Mouse (Mus musculus) kidney, embryonic 16.5 days (tissue): ENCODE data around the gene Ech1. TPM values are rescaled to one million over a fixed set of nuclear protein-coding genes. Genes with fewer than 3 reads are reported as not detected.

Experiments used
- ATAC-seq: fragments of 200-750 bp; cut with Nextera tagmentation; 2 replicates; pipeline ENCODE4 v1.8.0; 2017; ENCODE audit warnings: moderate TSS enrichment; ENCODE audit not compliant: low FRiP score, low TSS enrichment
- H3K27ac ChIP-seq: fragments of 300-500 bp; sonication (generic); 2 replicates; pipeline ENCODE4 v1.5.1; 2014; ENCODE audit warnings: low read length
- H3K27me3 ChIP-seq: fragments of 300-500 bp; sonication (generic); 2 replicates; pipeline ENCODE4 v1.6.1; 2014; ENCODE audit warnings: low read length, control low read depth, mixed read lengths; ENCODE audit not compliant: insufficient read depth
- H3K36me3 ChIP-seq: fragments of 300-500 bp; sonication (generic); 2 replicates; pipeline ENCODE4 v1.6.1; 2014; ENCODE audit warnings: low read length, control low read depth, mixed read lengths; ENCODE audit not compliant: insufficient read depth
- H3K4me1 ChIP-seq: fragments of 300-500 bp; sonication (generic); 2 replicates; pipeline ENCODE4 v1.6.1; 2014; ENCODE audit warnings: low read length, control low read depth, mixed read lengths; ENCODE audit not compliant: insufficient read depth
- H3K4me2 ChIP-seq: fragments of 300-500 bp; sonication (generic); replicated peaks from 2 replicates; pipeline ENCODE4 v1.6.1; 2014; ENCODE audit warnings: low read depth, low read length
- H3K4me3 ChIP-seq: fragments of 300-500 bp; sonication (generic); 2 replicates; pipeline ENCODE4 v1.5.1; 2014; ENCODE audit warnings: mild to moderate bottlenecking, low read length
- H3K9ac ChIP-seq: fragments of 300-500 bp; sonication (generic); replicated peaks from 2 replicates; pipeline ENCODE4 v1.6.1; 2014; ENCODE audit warnings: low read length
- H3K9me3 ChIP-seq: fragments of 300-500 bp; sonication (generic); 2 replicates; pipeline ENCODE4 v1.6.1; 2016; ENCODE audit warnings: low read length, control low read depth
- WGBS: fragments of 180-500 bp; shearing (Covaris S2); extraction: QIAGEN DNeasy Blood & Tissue Kit; methylation state at CpG from one replicate; pipeline ENCODE4 v1.1.7; 2014; 5-methylcytosine and 5-hydroxymethylcytosine counted together
- polyA plus RNA-seq: library from polyadenylated mRNA; unstranded; fragments of >200 nt; fragmentation: Nextera tagmentation; extraction: Ambion mirVana; gene quantifications from 2 replicates; pipeline ENCODE4 v1.2.1, GENCODE M21; 2015

Gene Ech1
- polyA plus RNA-seq, 1 experiment from 2014 or later = 214 TPM

DNA sequence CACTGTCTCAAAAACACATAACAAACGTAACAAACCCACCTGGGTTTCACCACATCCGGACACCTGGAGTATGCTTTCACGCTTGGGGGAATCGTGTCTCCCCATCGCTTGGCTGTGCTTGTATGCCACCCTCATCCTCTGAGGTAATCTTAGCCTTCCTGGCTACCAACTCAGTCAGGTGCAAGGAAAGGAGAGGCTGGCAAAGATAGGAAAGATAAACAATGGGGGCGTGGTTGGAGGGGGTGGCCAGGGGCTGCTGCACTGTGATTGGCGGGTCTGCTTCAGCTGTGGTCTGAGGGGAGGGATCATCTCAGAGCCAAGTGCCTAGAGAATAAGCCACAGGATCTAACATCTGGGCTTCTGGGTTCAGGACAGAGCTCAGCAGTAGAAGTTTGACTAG, 54.6 kb downstream of the Ech1 start:
- H3K36me3 ChIP-seq = no peaks in the 10 kb centered on the region
- peaks cover 6% of the 10 kb centered on the region for H3K4me1 ChIP-seq
- 75% methylated on average over 7 of the region's 7 CpGs for WGBS
- no peak overlapping the region for H3K27ac ChIP-seq
- H3K4me3 ChIP-seq = no peak overlapping the region
- no peaks in the 10 kb centered on the region for H3K9me3 ChIP-seq
- H3K4me2 ChIP-seq = no peak overlapping the region
- no peak for ATAC-seq
- no peaks in the 10 kb centered on the region for H3K27me3 ChIP-seq
- no peak overlapping the region for H3K9ac ChIP-seq

DNA sequence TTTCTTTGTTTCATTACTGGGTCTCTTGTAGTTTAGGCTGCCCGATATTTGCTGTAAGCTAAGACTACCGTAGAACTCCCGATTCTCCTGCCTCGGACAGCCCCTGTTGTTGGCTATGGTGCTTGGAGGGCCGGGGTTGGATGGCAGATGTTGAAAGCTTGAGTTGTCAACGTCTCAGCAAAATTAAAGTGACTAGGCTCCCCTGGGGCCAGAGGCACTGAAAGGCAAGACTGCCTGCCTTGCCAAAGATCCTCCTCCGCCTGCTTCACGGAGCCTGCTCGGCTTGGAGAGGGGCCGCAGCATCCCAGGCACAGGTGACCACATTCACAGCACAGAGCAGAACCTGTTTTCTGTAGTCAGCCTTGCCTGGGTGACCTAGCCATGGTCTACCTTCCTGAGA, 55.5 kb downstream of the Ech1 start:
- H3K4me3 ChIP-seq = no peak overlapping the region

DNA sequence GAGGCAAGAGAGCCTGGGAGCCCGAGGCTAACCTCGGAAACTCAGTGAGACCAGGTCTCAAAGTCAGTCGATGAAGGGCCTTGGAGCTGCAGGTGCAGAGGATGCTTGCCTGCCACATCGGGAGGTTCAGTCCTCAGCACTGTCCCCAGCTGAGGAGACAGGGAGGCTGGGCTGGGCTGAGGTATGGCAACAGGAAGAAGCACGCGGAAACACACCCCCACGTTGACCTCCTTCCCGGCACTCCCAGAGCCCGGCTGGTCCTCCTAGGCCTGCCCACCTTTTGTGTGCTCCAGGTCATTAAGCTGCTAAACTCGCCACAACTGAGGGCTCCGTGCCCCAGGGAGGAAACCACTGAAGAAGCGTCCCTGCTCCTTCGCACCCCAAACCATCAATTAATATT, 56.2 kb downstream of the Ech1 start, which contains the start of gene Capn12:
Gene Capn12, plus strand, starts transcription at position 224 of the 400 bp plus-strand sequence.
- no peak within 1 kb of the TSS for H3K4me3 ChIP-seq
- H3K9ac ChIP-seq = no peak within 1 kb of the TSS
- 25% methylated on average over 13 of the region's 13 CpGs for WGBS
- H3K27me3 ChIP-seq = no peaks in the 10 kb centered on the region
- H3K4me2 ChIP-seq = no peak within 1 kb of the TSS
- H3K4me1 ChIP-seq = peaks cover 6% of the 10 kb centered on the region
- H3K27ac ChIP-seq = no peak within 1 kb of the TSS
- ATAC-seq = peak; percentile 65; the same call in 1 of the 2 replicates
- no peaks in the 10 kb centered on the region for H3K9me3 ChIP-seq
- H3K36me3 ChIP-seq = no peaks in the 10 kb centered on the region

More for the DNA sequence above, 55.5 kb downstream of the Ech1 start:
- WGBS = 72% methylated on average over 10 of the region's 10 CpGs
- no peak for ATAC-seq
- Histone ChIP-seq H3K36me3 (no peaks in the 10 kb centered on the region), H3K9ac (no peak overlapping the region), H3K27me3 (no peaks in the 10 kb centered on the region), H3K4me2 (no peak overlapping the region), H3K27ac (no peak overlapping the region), H3K4me1 (peaks cover 6% of the 10 kb centered on the region), H3K9me3 (no peaks in the 10 kb centered on the region)

Other genes with a start within 250 kb of the Ech1 start
- 16.7 and 20.7 TPM in 2 replicates for gene Samd4b, start 227.1 kb upstream of the Ech1 start, polyA plus RNA-seq
- gene Pak4, start 227.0 kb upstream of the Ech1 start, polyA plus RNA-seq = 78.4 and 79.6 TPM in 2 replicates
- not detected in 2 replicates for gene Acp7, start 193.9 kb upstream of the Ech1 start, polyA plus RNA-seq
- 7.0 and 7.2 TPM in 2 replicates for gene Fbxo27, start 132.4 kb upstream of the Ech1 start, polyA plus RNA-seq
- 9.4 and 9.9 TPM in 2 replicates for gene Fbxo17, start 108.4 kb upstream of the Ech1 start, polyA plus RNA-seq
- 141 and 143 TPM in 2 replicates for gene Mrps12, start 83.4 kb upstream of the Ech1 start, polyA plus RNA-seq
- gene Sars2, start 83.2 kb upstream of the Ech1 start, polyA plus RNA-seq = 32.8 and 34.2 TPM in 2 replicates
- gene Ccer2, start 69.0 kb upstream of the Ech1 start, polyA plus RNA-seq = not detected in 2 replicates
- gene Sirt2, start 58.5 kb upstream of the Ech1 start, polyA plus RNA-seq = 67.3 and 75.0 TPM in 2 replicates
- gene Nfkbib, start 57.7 kb upstream of the Ech1 start, polyA plus RNA-seq = 48.5 and 53.2 TPM in 2 replicates
- 7.0 and 7.7 TPM in 2 replicates for gene Rinl, start 36.2 kb upstream of the Ech1 start, polyA plus RNA-seq
- gene Hnrnpl, start 16.7 kb upstream of the Ech1 start, polyA plus RNA-seq = 204 and 224 TPM in 2 replicates
- 10.8 and 12.8 TPM in 2 replicates for gene Lgals4, start 8.6 kb downstream of the Ech1 start, polyA plus RNA-seq
- gene Lgals7, start 38.6 kb downstream of the Ech1 start, polyA plus RNA-seq = 1.3 and 2.3 TPM in 2 replicates
- 0.59 and 0.74 TPM in 2 replicates for gene Capn12, start 56.2 kb downstream of the Ech1 start, polyA plus RNA-seq
- 360 and 374 TPM in 2 replicates for gene Actn4, start 137.1 kb downstream of the Ech1 start, polyA plus RNA-seq
- gene Eif3k, start 156.6 kb downstream of the Ech1 start, polyA plus RNA-seq = 406 and 407 TPM in 2 replicates
- gene Map4k1, start 156.8 kb downstream of the Ech1 start, polyA plus RNA-seq = 9.7 and 10.1 TPM in 2 replicates